Mouse (Mus musculus) embryonic facial prominence, embryonic 11.5 days (tissue): Measurements from ENCODE around the gene Gm8113. TPM values are rescaled to one million over a fixed set of nuclear protein-coding genes. Genes with fewer than 3 reads are reported as not detected.

Experiments
- polyA plus RNA-seq: library from polyadenylated mRNA; unstranded; fragments of >200 nt; fragmentation: Nextera tagmentation; extraction: Ambion mirVana; gene quantifications from 2 replicates; pipeline ENCODE4 v1.2.1, GENCODE M21; 2014

Gm8113 gene
- polyA plus RNA-seq, 1 experiment from 2014 or later: 16.7 TPM

Other genes with a start within 250 kb of the Gm8113 start
- gene Gm8165, start 248.2 kb upstream of the Gm8113 start, polyA plus RNA-seq: not detected in 2 replicates
- gene Gm7324, start 227.6 kb upstream of the Gm8113 start, polyA plus RNA-seq: 1.7 and 2.1 TPM in 2 replicates
- gene Gm16506, start 197.9 kb upstream of the Gm8113 start, polyA plus RNA-seq: not detected in 2 replicates
- gene Gm6526, start 177.5 kb upstream of the Gm8113 start, polyA plus RNA-seq: not detected in 2 replicates
- gene Gm8180, start 140.6 kb upstream of the Gm8113 start, polyA plus RNA-seq: not detected in 2 replicates
- gene Ear1, start 49.9 kb upstream of the Gm8113 start, polyA plus RNA-seq: not detected in 2 replicates
- gene Ear10, start 1.8 kb upstream of the Gm8113 start, polyA plus RNA-seq: not detected in 2 replicates
- gene Ang5, start 31.7 kb downstream of the Gm8113 start, polyA plus RNA-seq: not detected in 2 replicates
- not detected in 2 replicates for gene Ang6, start 76.9 kb downstream of the Gm8113 start, polyA plus RNA-seq
- not detected in 2 replicates for gene Ear2, start 177.3 kb downstream of the Gm8113 start, polyA plus RNA-seq
- gene Gm3327, start 198.5 kb downstream of the Gm8113 start, polyA plus RNA-seq: not detected in 2 replicates